Mouse (Mus musculus): ENCODE measurements around the gene Vmn1r229. TPM values are rescaled to one million over a fixed set of nuclear protein-coding genes. Genes with fewer than 3 reads are reported as not detected.

Gene Vmn1r229
- not detected in 2 replicates for polyA plus RNA-seq (2014; fragmentation: Nextera tagmentation; extraction: Ambion mirVana)

DNA sequence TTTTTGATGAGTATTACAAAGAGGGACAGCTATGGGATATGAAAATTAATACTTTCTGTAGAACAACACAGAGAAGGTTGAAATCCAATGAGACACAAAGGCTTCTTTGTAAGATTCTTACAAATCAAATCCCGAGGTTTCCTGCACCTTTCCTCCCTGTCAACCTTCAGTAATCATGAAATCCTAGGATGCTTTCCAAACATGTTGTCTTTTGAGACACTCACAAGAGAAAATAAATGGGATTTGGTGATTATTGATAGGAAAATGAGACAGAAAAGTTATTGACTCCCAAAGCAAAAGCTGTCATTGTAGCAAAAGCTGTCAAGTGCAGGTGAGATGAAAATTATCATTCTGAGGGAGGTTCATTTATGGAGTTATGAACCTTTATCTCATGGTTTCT lies at the start of gene Vmn1r229:
TSS of gene Vmn1r229 (plus strand) at position 301 of the 400 bp plus-strand sequence.
- no peak within 1 kb of the TSS for H3K4me2 ChIP-seq
- DNase-seq (ENCODE audit: low spot score) (no peak), ATAC-seq (replicated peaks; ENCODE audit: low FRiP score) (no peak)
- 56% methylated on average over 1 of the region's 1 CpGs for WGBS
- no peak within 1 kb of the TSS for H3K4me3 ChIP-seq (ENCODE audit: low read depth, low read length)
- no peak within 1 kb of the TSS for H3K9ac ChIP-seq (ENCODE audit: low read depth, low read length)
- H3K4me1 ChIP-seq (replicated peaks; ENCODE audit: control insufficient read depth, insufficient read depth, low read length), result no peaks in the 10 kb centered on the region
- H3K27me3 ChIP-seq (replicated peaks; ENCODE audit: control insufficient read depth, insufficient read depth, low read length), result no peaks in the 10 kb centered on the region
- no peaks in the 10 kb centered on the region for H3K36me3 ChIP-seq (ENCODE audit: control insufficient read depth, insufficient read depth, low read length)
- H3K9me3 ChIP-seq (ENCODE audit: control insufficient read depth, low read length), result 0 out of 2 replicates have a peak, but pooled peaks cover 2% of the 10 kb centered on the region
- H3K27ac ChIP-seq (ENCODE audit: low read depth, low read length), result no peak within 1 kb of the TSS

DNA sequence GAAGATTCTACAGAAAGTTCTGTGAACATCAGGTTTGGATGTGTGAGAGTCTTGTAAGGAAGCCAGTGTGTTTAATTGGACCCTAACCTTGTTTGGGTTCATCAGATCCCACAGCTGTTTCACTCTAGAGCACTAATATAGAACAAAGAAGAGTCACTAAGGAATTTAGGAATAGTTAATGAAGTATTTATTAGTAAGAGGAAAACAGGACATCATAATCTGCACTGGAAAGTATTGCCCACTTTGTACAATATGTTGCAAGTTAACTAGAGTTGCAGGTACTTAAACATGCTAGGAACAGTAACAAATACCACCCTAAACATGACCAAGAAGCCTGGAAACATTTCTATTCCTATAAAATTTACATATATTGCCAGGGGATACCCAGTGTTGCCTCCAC lies 25.3 kb upstream of the Vmn1r229 start, which contains the start of gene Vmn1r228:
TSS of gene Vmn1r228 (minus strand) at position 101 of the 400 bp plus-strand sequence.
- DNase-seq (ENCODE audit: low spot score) (no peak), ATAC-seq (replicated peaks; ENCODE audit: low FRiP score) (no peak)
- H3K9me3 ChIP-seq (ENCODE audit: control insufficient read depth, low read length), result no peaks in the 10 kb centered on the region
- no peaks in the 10 kb centered on the region for H3K36me3 ChIP-seq (ENCODE audit: control insufficient read depth, insufficient read depth, low read length)
- no peaks in the 10 kb centered on the region for H3K27me3 ChIP-seq (replicated peaks; ENCODE audit: control insufficient read depth, insufficient read depth, low read length)
- H3K9ac ChIP-seq (ENCODE audit: low read depth, low read length), result no peak within 1 kb of the TSS
- H3K4me3 ChIP-seq (ENCODE audit: low read depth, low read length), result no peak within 1 kb of the TSS
- no peaks in the 10 kb centered on the region for H3K4me1 ChIP-seq (replicated peaks; ENCODE audit: control insufficient read depth, insufficient read depth, low read length)
- no peak within 1 kb of the TSS for H3K27ac ChIP-seq (ENCODE audit: low read depth, low read length)
- H3K4me2 ChIP-seq, result no peak within 1 kb of the TSS

DNA sequence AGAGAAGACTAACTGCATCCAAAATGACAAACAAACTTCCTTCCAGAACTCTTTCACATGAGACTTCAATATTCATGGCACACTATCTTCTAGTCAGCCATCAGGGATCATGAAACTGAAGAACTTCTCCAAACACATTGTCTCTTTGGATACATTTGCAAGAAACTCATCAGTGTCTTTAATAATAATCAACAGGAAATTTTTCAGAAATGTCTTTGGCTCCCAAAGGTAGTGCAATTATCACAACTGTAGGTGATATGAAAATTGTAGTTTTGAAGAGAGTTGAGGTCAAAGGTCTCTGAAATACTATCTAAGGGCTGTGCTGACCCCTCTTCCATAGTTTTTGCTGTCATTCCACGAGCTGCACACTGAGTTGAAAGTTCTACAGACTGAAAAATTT lies 28.8 kb downstream of the Vmn1r229 start, which contains the start of gene Vmn1r230:
TSS of gene Vmn1r230 (plus strand) at position 301 of the 400 bp plus-strand sequence.
- Histone ChIP-seq H3K4me3 (ENCODE audit: low read depth, low read length) (no peak within 1 kb of the TSS), H3K36me3 (ENCODE audit: control insufficient read depth, insufficient read depth, low read length) (no peaks in the 10 kb centered on the region), H3K4me1 (replicated peaks; ENCODE audit: control insufficient read depth, insufficient read depth, low read length) (no peaks in the 10 kb centered on the region), H3K9ac (ENCODE audit: low read depth, low read length) (no peak within 1 kb of the TSS), H3K9me3 (ENCODE audit: control insufficient read depth, low read length) (0 out of 2 replicates have a peak, but pooled peaks cover 2% of the 10 kb centered on the region), H3K4me2 (no peak within 1 kb of the TSS), H3K27me3 (replicated peaks; ENCODE audit: control insufficient read depth, insufficient read depth, low read length) (no peaks in the 10 kb centered on the region), H3K27ac (ENCODE audit: low read depth, low read length) (no peak within 1 kb of the TSS)
- no peak for ATAC-seq (replicated peaks; ENCODE audit: low FRiP score)
- WGBS, result 14% methylated on average over 1 of the region's 1 CpGs
- no peak for DNase-seq (ENCODE audit: low spot score)

Other genes starting within 250 kb of the Vmn1r229 start
- not detected in 2 replicates for gene Vmn2r109, start 246.8 kb upstream of the Vmn1r229 start, polyA plus RNA-seq (2014; fragmentation: Nextera tagmentation; extraction: Ambion mirVana)
- gene Vmn2r110, start 215.1 kb upstream of the Vmn1r229 start, polyA plus RNA-seq (2014; fragmentation: Nextera tagmentation; extraction: Ambion mirVana), result 0.04 and 0.05 TPM in 2 replicates
- gene Fpr-rs3, start 186.7 kb upstream of the Vmn1r229 start, polyA plus RNA-seq (2014; fragmentation: Nextera tagmentation; extraction: Ambion mirVana), result not detected in 2 replicates
- not detected in 2 replicates for gene Vmn1r226, start 128.7 kb upstream of the Vmn1r229 start, polyA plus RNA-seq (2014; fragmentation: Nextera tagmentation; extraction: Ambion mirVana)
- gene Vmn1r227, start 81.7 kb upstream of the Vmn1r229 start, polyA plus RNA-seq (2014; fragmentation: Nextera tagmentation; extraction: Ambion mirVana), result not detected in 2 replicates
- not detected in 2 replicates for gene Vmn1r228, start 25.4 kb upstream of the Vmn1r229 start, polyA plus RNA-seq (2014; fragmentation: Nextera tagmentation; extraction: Ambion mirVana)
- gene Vmn1r230, start 28.9 kb downstream of the Vmn1r229 start, polyA plus RNA-seq (2014; fragmentation: Nextera tagmentation; extraction: Ambion mirVana), result not detected in 2 replicates
- not detected in 2 replicates for gene Vmn1r231, start 93.5 kb downstream of the Vmn1r229 start, polyA plus RNA-seq (2014; fragmentation: Nextera tagmentation; extraction: Ambion mirVana)
- gene Vmn1r232, start 108.2 kb downstream of the Vmn1r229 start, polyA plus RNA-seq (2014; fragmentation: Nextera tagmentation; extraction: Ambion mirVana), result not detected in 2 replicates
- 242 and 246 TPM in 2 replicates for gene Ppp2r1a, start 133.8 kb downstream of the Vmn1r229 start, polyA plus RNA-seq (2014; fragmentation: Nextera tagmentation; extraction: Ambion mirVana)
- gene Vmn1r233, start 184.9 kb downstream of the Vmn1r229 start, polyA plus RNA-seq (2014; fragmentation: Nextera tagmentation; extraction: Ambion mirVana), result not detected in 2 replicates
- gene Zfp160, start 197.3 kb downstream of the Vmn1r229 start, polyA plus RNA-seq (2014; fragmentation: Nextera tagmentation; extraction: Ambion mirVana), result 9.7 and 12.3 TPM in 2 replicates

Measured in liver, embryonic 11.5 days (tissue).